Mouse (Mus musculus) thymus, adult 2 months (tissue): ENCODE data around the gene Wdpcp.

Source experiments
- CTCF ChIP-seq: fragments of 200-500 bp; IDR thresholded peaks from 2 replicates; pipeline ENCODE4 v1.5.1; 2012; ENCODE audit warnings: mild to moderate bottlenecking, control low read depth, low read length, moderate library complexity, borderline replicate concordance; ENCODE audit not compliant: control insufficient read depth, poor library complexity, insufficient read depth; ENCODE audit errors: extremely low read depth
- POLR2A ChIP-seq: fragments of 200-500 bp; IDR thresholded peaks from 2 replicates; pipeline ENCODE4 v1.6.1; 2012; ENCODE audit warnings: mild to moderate bottlenecking, low read length, control low read depth, moderate library complexity; ENCODE audit not compliant: control insufficient read depth, poor library complexity, insufficient read depth; ENCODE audit errors: extremely low read depth

DNA sequence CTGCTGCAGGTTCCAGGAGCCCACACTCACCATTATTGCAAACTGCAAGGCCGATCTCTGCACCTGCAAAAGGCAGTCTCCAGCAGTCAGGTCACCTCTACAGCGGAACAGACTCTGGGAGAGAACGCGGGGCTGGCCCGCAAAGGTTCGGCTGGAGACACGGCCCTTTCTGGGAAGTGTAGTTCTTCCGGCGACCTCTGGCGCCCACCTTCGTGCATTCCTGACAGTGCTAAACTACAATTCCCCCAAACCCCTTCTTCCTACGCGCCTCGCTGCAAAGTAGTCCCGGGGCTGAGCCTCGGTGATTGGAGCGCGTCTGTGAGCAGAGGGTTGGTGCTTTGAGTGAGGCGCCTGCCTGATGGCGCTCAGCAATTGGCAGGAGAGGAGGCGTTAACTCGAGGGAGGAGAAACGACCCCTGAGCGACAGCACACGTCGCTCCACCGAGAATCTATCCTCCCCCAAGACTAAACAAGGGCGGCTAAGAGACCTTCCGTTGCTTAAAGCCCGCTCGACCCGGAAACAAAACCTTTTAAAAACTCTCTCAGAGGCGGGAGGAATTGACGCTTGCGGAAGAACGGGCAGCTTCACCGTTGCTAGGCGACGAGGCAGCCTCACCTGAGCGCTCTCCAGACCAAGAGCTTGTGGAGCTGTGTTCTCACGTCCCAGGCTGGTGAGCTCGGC, at the start of gene Wdpcp, which contains the start of gene Mdh1:
- TF ChIP-seq CTCF (peak; percentile 72; the same call in 1 of the 2 replicates), POLR2A (peak; percentile 78; the same call in 1 of the 2 replicates)
